Mouse (Mus musculus): ENCODE data around the gene Unc13d.

GRCm38 (mm10) chr11:116110540-116110939 is 32.8 kb upstream of the Unc13d start:
- TF ChIP-seq CTCF (IDR thresholded peaks at IDR 0.05; ENCODE audit: low read depth) = no peak
- no peak for TF ChIP-seq EP300 (IDR thresholded peaks at IDR 0.05; ENCODE audit: low read depth)

All from heart, postnatal 0 days (tissue).